Comparison of ENCODE assay signal across 10 mouse cellular contexts in the genomic region with DNA sequence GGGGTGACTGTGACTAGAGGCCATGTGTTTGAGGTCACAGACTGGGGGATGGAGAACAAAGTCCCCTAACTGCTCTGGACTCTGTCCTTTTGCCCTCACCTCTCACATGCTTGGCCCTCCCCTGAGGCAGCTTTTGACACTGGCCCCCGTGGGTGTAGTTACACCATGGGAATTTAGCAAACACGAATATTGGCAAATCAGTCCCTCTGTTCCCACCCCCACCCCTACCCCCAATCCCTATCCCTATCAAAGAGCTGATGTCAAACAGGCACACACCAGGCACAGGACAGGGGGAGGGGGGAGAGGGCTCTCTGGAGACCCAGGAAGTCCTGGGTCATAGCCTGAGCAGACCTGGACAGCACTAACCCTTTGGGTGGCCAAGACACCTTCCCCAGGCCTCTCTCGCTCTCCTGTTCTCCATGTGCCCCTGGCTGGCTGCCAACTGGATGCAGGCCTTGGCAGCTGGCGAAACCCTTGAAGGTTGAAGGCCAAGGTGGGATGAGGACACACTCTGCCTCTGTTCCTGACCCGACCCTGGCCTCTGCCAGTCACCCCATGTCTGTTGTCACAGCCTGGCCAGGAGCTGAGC. TPM values are rescaled to one million over a fixed set of nuclear protein-coding genes. Genes with fewer than 3 reads are reported as not detected.
A peak's percentile ranks its signal among the peaks of the same experiment; 100 is the strongest.
DNase-seq lines count a peak whose midpoint lies in the region; ATAC-seq lines count a peak whose summit lies in the region.
"Had no signal": no experiment of that assay in that cellular context is flagged by ENCODE, and none has a peak within 500 bp of the region (broad histone marks: within the 10 kb centered on the region; RNA-seq: fewer than 3 reads in every experiment).

No protein-coding gene starts in this region.

- DNase-seq in heart, embryonic 10.5 days (ENCODE audit: low spot score) = no peak
- DNase-seq in adrenal gland, postnatal 14 days = peak; percentile 95
- peak; percentile 82 to 83 for DNase-seq in kidney, adult 8-10 months
- DNase-seq in lung, postnatal 14 days = peak; percentile 59
- DNase-seq in cerebellum, postnatal 4 days (ENCODE audit: low spot score in 2 of 2) = no peak

- no peaks in the 10 kb centered on the region for H3K27me3 ChIP-seq in heart, embryonic 11.5 days (ENCODE audit: control insufficient read depth, insufficient read depth, low read length)
- no peaks in the 10 kb centered on the region for H3K27me3 ChIP-seq in heart, embryonic 10.5 days (ENCODE audit: insufficient read depth, poor library complexity, severe bottlenecking)
- H3K27me3 ChIP-seq: neural tube, embryonic 12.5 days had no signal

- H3K4me2 ChIP-seq in heart, embryonic 11.5 days = no peak overlapping the region
- H3K4me2 ChIP-seq: hindbrain, embryonic 14.5 days; neural tube, embryonic 12.5 days had no signal

- H3K9me3 ChIP-seq in heart, embryonic 11.5 days (replicated peaks; ENCODE audit: control insufficient read depth, low read length) = no peaks in the 10 kb centered on the region
- no peaks in the 10 kb centered on the region for H3K9me3 ChIP-seq in heart, embryonic 10.5 days
- H3K9me3 ChIP-seq: neural tube, embryonic 12.5 days had no signal

- H3K4me3 ChIP-seq in heart, embryonic 11.5 days (ENCODE audit: low read depth, low read length) = no peak overlapping the region
- H3K4me3 ChIP-seq in heart, embryonic 10.5 days = no peak overlapping the region
- H3K4me3 ChIP-seq: neural tube, embryonic 12.5 days had no signal

- 0 out of 2 replicates have a peak, but pooled peaks have one; percentile 9 for ATAC-seq in heart, embryonic 11.5 days (replicated peaks; ENCODE audit: insufficient number of reproducible peaks, low FRiP score, low TSS enrichment)
- no peak for ATAC-seq in cerebellum, adult (ENCODE audit: insufficient number of reproducible peaks, low FRiP score, low TSS enrichment)
- ATAC-seq in inflammation-experienced regulatory T-cells, adult 6 months = no peak

- no peak overlapping the region for H3K9ac ChIP-seq in heart, embryonic 11.5 days (ENCODE audit: low read depth, low read length)
- H3K9ac ChIP-seq: hindbrain, embryonic 14.5 days; neural tube, embryonic 12.5 days had no signal

- WGBS in heart, embryonic 11.5 days (ENCODE audit: insufficient replicate concordance) = 37% methylated on average over 5 of the region's 5 CpGs
- 47% methylated on average over 5 of the region's 5 CpGs for WGBS in heart, embryonic 10.5 days

- no peaks in the 10 kb centered on the region for H3K36me3 ChIP-seq in heart, embryonic 11.5 days (ENCODE audit: control insufficient read depth, insufficient read depth, low read length)
- no peaks in the 10 kb centered on the region for H3K36me3 ChIP-seq in heart, embryonic 10.5 days
- H3K36me3 ChIP-seq: neural tube, embryonic 12.5 days had no signal

- no peak overlapping the region for H3K27ac ChIP-seq in heart, embryonic 11.5 days (ENCODE audit: low read depth, low read length)
- H3K27ac ChIP-seq in heart, embryonic 10.5 days = no peak overlapping the region
- H3K27ac ChIP-seq: hindbrain, embryonic 14.5 days; neural tube, embryonic 12.5 days had no signal

- H3K4me1 ChIP-seq in heart, embryonic 11.5 days (ENCODE audit: control insufficient read depth, insufficient read depth, low read length) = peaks cover 6% of the 10 kb centered on the region
- H3K4me1 ChIP-seq in heart, embryonic 10.5 days = peaks cover 12% of the 10 kb centered on the region
- H3K4me1 ChIP-seq: neural tube, embryonic 12.5 days had no signal

RNA-seq across cellular contexts. Expression of a gene that starts 24.2 kb away (rescaled TPM):
- 1.2 and 2.3 TPM in 2 replicates for polyA plus RNA-seq in heart, embryonic 11.5 days (2014; fragmentation: Nextera tagmentation; extraction: Ambion mirVana)
- polyA plus RNA-seq in heart, embryonic 10.5 days (2016; fragmentation: Nextera tagmentation; extraction: Ambion mirVana) = 2.2 and 3.8 TPM in 2 replicates
- 2.2 and 11.5 TPM in 2 replicates for total RNA-seq in adrenal gland, postnatal 14 days (2021)
- polyA plus RNA-seq in inflammation-experienced regulatory T-cells, adult 6 months (2017; shearing (Covaris generic)) = 1 to 10 TPM in 2 of 3 experiments, not detected in 1; 1.5 to 3.3 TPM

RNA-seq across cellular contexts. Expression of a gene that starts 37.2 kb away (rescaled TPM):
- polyA plus RNA-seq in heart, embryonic 11.5 days (2014; fragmentation: Nextera tagmentation; extraction: Ambion mirVana) = 266 and 306 TPM in 2 replicates
- 281 and 310 TPM in 2 replicates for polyA plus RNA-seq in heart, embryonic 10.5 days (2016; fragmentation: Nextera tagmentation; extraction: Ambion mirVana)
- total RNA-seq in adrenal gland, postnatal 14 days (2021) = 300 and 316 TPM in 2 replicates
- polyA plus RNA-seq in inflammation-experienced regulatory T-cells, adult 6 months (2017; shearing (Covaris generic)) = 10 to 100 TPM; 13.4 to 15.9 (median 13.4) TPM

Comparison
In these comparisons a context has a peak if more than half of its experiments do, and no peak if none do; other contexts are left out.
1. DNase-seq: peak in adrenal gland, postnatal 14 days (single experiment), kidney, adult 8-10 months (2 of 2) and lung, postnatal 14 days (single experiment); none in heart, embryonic 10.5 days (single experiment) and cerebellum, postnatal 4 days (0 of 2).
2. RNA of a gene that starts 37.2 kb away (polyA plus RNA-seq): 281 to 310 TPM in heart, embryonic 10.5 days and 266 to 306 TPM in heart, embryonic 11.5 days; 13.4 to 15.9 TPM in inflammation-experienced regulatory T-cells, adult 6 months; every median in the first group is over 10 times any median in the second.